ENCODE assay signal across 31 mouse cellular contexts in the genomic region with DNA sequence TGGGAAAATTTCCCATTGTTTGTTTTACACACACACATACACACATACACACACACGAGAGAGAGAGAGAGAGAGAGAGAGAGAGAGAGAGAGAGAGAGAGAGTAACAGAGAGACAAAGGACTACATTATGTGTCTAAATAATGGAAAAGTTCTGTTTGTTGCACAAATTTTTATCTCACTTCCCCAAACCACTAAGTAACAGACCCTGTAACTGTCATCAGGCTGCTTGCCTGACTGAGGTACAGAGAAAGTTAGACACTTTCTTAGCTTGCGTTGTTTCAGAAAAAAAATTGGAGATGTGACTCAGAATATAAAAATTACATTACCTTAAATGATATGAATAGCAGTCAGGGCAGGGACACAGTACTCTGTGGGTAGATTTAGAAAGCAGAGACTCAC. TPM values are rescaled to one million over a fixed set of nuclear protein-coding genes. Genes with fewer than 3 reads are reported as not detected.
"Had no signal": no experiment of that assay in that cellular context is flagged by ENCODE, and none has a peak within 500 bp of the region (broad histone marks: within the 10 kb centered on the region; RNA-seq: fewer than 3 reads in every experiment).

No protein-coding gene starts in this region.

- H3K4me1 ChIP-seq: heart, embryonic 10.5 days; heart, embryonic 12.5 days; hindbrain, embryonic 10.5 days; hindbrain, embryonic 12.5 days; limb, embryonic 13.5 days; limb, embryonic 15.5 days; liver, embryonic 12.5 days had no signal

- H3K4me2 ChIP-seq: heart, embryonic 12.5 days; hindbrain, embryonic 12.5 days; hindbrain, embryonic 14.5 days; limb, embryonic 13.5 days; limb, embryonic 15.5 days; liver, embryonic 12.5 days had no signal

- ATAC-seq: hindbrain, embryonic 16.5 days; inflammation-experienced regulatory T-cells, adult 6 months; intestine, postnatal 0 days; liver, embryonic 12.5 days had no signal

- H3K27me3 ChIP-seq: heart, embryonic 12.5 days; hindbrain, embryonic 12.5 days; limb, embryonic 13.5 days; limb, embryonic 15.5 days; liver, embryonic 12.5 days had no signal

- H3K9me3 ChIP-seq: heart, embryonic 10.5 days; hindbrain, embryonic 10.5 days; hindbrain, embryonic 12.5 days; limb, embryonic 13.5 days; limb, embryonic 15.5 days; liver, embryonic 12.5 days had no signal

- DNase-seq: gastrocnemius, postnatal 14 days; gastrocnemius, postnatal 36 days; heart, adult 18-20 months; heart, postnatal 10 days; heart, postnatal 4 days; kidney, adult 18-20 months; kidney, postnatal 10 days; kidney, postnatal 25 days; kidney, postnatal 4 days; layer of hippocampus, adult 9-11 months; layer of hippocampus, postnatal 36 days; left cerebral cortex, postnatal 4 days had no signal

- H3K27ac ChIP-seq: heart, embryonic 10.5 days; hindbrain, embryonic 10.5 days; hindbrain, embryonic 12.5 days; hindbrain, embryonic 14.5 days; layer of hippocampus, adult 2 months; limb, embryonic 13.5 days; limb, embryonic 15.5 days; liver, embryonic 12.5 days; liver, embryonic 14.5 days had no signal

- H3K36me3 ChIP-seq: heart, embryonic 10.5 days; heart, embryonic 12.5 days; hindbrain, embryonic 10.5 days; hindbrain, embryonic 12.5 days; limb, embryonic 13.5 days; limb, embryonic 15.5 days; liver, embryonic 12.5 days had no signal

- H3K4me3 ChIP-seq: heart, embryonic 10.5 days; heart, embryonic 12.5 days; hindbrain, embryonic 10.5 days; hindbrain, embryonic 12.5 days; layer of hippocampus, adult 2 months; limb, embryonic 13.5 days; limb, embryonic 15.5 days; liver, embryonic 12.5 days had no signal

- H3K9ac ChIP-seq: heart, embryonic 12.5 days; hindbrain, embryonic 12.5 days; hindbrain, embryonic 14.5 days; limb, embryonic 13.5 days; limb, embryonic 15.5 days; liver, embryonic 12.5 days; liver, embryonic 14.5 days had no signal

RNA-seq across cellular contexts. Expression of a gene that starts 36.6 kb away (rescaled TPM):
- total RNA-seq: gastrocnemius, adult 18-20 months; gastrocnemius, adult 8-10 months; gastrocnemius, postnatal 14 days; gastrocnemius, postnatal 36 days; heart, adult 18-20 months; heart, adult 8-10 months; heart, postnatal 10 days; heart, postnatal 25 days; layer of hippocampus, adult 2 months; layer of hippocampus, postnatal 36 days had no signal
- polyA plus RNA-seq: gonadal fat pad, adult 2 months; inflammation-experienced regulatory T-cells, adult 6 months; liver, adult 2 months had no signal
